Mouse (Mus musculus) MEL-GATA-1-ER (cell line): Measurements from ENCODE around the gene Il2ra.

Source experiments
- DNase-seq: peaks from one replicate; pipeline ENCODE4 v3.0.0-alpha.2; 2012; ENCODE audit warnings: low read depth; ENCODE audit errors: extremely low read depth

Gene Il2ra

DNA sequence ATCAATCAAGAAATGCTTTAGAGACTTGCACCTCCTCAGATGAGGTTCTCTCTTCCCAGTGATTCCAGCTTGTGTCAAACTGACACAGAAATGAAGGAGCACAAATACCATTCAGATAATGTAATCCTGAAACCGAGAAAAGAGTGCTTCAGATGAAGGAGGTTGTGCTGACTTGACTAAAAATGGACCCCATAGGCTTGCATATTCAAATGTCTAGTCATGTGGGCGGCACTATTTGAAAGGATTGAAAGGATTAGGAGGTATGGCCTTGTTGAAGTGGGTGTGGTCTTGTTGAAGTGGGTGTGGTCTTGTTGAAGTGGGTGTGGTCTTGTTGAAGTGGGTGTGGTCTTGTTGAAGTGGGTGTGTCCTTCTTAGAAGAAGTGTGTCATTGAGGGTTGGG lies 57.3 kb downstream of the Il2ra start:
- no peak for DNase-seq

DNA sequence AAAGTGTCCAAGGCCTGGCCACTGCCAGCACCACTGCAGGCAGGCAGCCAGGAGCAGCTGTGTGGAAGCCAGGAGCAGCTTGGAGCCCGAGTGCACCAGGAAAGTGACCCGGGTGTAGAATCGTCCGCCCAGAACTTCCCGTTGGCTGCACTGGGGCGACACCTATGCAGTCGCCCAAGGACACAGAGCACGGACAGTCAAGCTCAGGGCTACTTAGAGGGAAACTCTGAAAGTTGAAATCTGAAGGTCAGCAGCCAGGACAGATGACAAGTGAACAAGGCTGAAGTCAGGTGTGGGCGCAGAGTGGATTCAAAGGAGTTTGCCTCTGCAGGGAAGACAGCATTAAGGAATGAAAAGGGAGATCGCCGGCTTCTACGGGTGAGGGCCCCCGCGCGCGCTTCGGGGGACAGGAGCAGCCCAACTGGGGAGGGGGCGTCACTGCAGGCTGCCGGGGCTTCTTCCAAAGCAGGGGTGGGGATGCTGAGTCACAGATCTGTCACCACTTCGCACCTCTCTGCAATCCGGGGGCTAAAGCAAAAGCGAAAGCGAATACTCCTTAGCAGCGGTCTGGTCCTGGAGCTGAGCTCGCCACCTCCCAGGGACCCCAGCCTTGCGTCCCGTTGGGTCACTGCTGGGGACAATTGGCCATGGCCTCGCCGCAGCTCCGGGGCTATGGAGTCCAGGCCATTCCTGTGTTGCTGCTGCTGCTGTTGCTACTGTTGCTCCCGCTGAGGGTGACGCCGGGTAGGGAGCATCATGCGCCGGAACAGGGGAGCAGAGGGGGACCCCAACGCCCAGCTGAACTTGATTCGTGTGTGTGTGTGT lies 62.8 kb downstream of the Il2ra start, which contains the start of gene Il15ra:
Il15ra (plus strand) TSS at position 90 of the 825 bp plus-strand sequence.
- no peak for DNase-seq

DNA sequence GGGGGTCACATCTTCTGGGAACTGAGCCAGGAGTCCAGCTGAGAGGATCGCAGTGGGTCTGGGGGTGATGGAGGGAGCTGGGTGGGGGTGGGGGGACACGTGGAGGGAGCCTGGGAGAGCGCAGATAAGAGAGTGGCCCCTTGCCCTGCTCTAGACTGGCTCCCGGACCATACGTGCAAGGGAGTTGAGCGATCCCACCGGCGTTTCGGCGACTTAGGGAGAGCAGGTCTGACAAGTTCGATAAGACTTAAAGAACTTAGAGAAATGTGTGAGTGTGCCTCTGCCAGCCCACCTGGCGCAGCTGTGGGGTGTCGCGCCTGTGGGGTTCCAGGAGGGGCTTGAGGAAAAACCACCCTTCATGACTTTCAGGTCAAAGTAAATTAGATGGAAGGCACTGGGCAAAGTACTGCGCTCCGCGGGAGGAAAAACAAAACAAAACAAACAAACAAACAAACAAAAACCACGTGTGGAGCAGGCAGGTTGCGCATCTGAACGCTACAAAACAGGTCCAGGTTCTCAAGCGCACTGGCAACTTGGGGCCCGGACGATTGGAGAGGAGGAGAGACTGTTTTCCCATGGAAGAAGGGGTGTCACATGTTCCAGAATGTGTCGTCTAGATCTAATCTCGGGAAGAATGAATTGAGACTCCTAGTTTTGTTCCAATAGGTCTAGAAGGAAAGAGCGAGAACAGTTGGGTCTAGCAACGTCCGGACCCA lies 63.6 kb downstream of the Il2ra start:
- DNase-seq = no peak

DNA sequence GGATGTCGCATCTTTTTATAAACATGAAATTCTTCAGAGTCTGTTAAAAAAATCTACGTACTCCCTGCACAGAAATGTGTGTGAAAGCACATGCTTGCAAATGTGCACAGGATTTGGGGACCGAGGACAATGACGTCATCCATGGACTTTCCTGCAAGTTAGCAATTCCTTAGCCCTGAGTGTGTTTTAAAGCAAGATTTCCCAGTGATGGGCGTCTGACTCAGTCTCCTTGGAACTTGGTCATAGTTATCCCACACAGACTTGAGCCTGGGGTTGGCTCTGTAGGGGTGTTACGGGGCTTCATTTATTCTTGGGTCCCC lies 64.1 kb downstream of the Il2ra start:
- DNase-seq = no peak

DNA sequence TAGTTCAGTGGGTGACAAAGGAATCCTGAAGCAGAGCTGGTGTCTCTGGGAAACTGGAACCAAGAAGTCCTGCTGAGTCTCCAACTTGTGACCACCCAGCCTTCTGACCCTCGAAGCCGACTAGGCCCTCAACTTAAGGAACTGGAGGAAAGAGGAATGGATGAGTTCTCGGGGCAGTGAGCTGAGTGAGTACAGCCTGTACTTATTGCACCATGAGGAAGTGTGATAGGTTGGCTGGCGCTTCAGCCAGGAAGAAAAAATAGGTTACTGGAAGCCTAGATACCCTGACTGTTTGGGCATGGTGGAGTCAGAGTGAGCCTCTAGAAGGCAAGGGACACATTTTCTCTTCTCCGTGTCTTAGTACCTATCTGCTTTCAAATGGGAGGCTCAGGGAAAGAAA lies 65.9 kb downstream of the Il2ra start:
- no peak for DNase-seq

DNA sequence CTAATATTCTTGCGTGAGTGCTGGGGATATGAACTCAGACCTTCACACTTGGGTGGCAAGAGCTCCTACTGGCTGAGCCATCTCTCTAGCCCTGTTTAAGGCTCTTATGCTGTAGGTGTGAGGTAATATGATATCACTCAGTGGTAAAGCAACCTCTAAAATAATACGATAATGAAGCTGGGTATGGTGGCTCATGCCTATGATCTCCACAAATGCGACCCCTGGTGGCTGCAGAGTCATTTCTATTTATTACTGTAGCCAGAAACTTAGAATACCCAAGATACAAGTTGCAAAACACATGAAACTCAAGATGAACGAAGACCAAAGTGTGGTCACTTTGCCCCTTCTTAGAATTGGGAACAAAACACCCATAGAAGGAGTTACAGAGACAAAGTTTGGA lies 67.5 kb downstream of the Il2ra start:
- DNase-seq = peak; percentile 58

DNA sequence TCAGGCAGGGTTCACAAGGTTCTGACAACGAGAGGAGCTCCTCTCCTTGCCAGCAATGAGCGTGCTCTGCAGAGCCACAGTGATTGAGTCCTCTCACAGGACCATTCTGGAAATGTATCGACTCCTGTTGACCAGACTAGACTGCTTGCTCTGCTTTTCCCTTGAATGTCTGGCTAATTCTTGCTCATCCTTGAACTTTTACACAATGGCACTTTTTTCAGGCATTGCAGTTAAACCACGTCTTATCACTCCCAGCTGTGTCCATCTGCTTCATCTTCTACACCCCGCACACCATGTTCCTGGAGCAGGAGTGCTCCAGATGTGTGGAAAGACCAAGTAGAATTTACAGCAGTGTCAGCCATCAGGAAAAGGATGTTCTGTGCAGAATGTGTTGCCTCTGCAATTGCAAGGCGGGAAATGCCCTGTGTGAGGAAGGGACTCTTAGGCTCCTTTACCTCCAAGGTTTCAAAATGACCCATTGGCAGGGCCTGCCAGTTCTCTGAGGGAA lies 69.9 kb downstream of the Il2ra start:
- DNase-seq = no peak

DNA sequence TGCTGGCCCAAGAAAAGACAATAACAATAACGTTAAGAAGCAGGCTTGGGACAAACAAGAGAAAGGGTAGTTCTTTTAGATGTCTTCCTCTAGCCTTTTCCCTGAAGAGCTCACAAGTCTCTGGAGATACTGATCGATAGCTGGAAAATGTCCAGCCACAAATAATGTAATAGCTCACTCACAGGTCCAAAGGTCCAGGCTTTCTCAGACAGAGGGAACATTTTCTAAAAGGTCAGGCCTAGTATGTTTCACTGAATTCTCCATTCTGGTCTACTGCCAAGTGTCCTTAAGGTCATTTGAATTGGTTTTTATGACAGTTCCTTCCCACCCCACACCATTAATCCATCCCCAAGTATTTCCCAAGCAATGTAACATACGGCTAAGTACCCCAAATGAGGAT lies 70.4 kb downstream of the Il2ra start:
- DNase-seq = no peak

DNA sequence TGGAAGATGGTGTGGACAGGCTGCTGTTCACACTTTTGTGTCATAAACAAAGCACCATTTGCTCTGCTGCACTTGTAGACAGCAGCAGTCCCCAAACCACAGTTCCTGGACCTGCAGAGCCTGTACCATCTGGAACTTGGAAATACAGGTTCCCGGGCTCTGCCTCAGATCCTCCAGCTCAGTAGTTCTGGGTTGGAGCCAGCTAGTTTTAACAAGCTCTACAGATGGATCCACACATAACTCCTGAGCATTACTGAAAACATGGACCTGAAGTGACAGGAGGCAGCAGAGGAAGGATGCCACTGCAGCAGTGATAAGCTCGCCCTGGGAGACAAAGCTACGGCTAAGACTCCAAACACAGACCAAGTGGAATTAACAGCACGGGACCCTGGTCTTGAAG lies 71.9 kb downstream of the Il2ra start:
- DNase-seq = no peak

DNA sequence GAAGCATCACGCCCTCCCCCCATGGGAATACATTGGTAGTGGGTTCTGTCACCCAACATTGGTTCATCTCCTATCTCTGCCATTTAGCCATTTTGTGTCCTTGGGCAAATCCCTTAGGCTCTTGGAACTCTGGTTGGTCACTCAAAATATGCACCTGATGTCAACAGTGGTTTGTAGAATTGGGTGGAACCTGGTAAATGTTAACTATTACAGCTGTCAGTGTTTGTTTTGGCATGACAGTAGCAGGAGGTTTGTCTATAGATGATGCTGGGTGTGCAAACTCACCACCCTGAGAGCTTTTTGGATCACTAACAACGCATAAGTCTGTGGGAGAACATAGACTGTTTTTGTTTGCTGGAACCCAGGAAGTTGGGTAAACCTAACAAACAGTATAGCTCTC lies 76.0 kb downstream of the Il2ra start:
- DNase-seq = no peak

DNA sequence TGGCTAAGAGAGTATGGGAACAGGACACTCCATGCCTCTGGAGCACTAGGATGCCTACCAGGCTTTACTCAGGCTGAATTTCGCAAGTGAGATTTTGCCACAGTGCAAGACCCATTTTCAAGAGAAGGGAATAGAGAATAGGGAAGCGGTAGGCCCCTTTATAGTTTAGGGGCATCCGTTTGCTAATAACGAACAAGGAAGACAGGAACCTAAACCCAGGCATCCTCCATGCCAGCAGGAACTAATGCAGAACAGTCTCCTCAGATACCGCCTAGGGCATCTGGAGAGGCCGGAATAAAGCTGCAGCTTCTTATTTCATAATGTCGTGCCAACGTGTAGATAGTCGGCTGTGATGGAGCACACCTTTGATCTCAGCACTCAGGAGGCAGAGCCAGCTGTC lies 80.0 kb downstream of the Il2ra start:
- DNase-seq = no peak

DNA sequence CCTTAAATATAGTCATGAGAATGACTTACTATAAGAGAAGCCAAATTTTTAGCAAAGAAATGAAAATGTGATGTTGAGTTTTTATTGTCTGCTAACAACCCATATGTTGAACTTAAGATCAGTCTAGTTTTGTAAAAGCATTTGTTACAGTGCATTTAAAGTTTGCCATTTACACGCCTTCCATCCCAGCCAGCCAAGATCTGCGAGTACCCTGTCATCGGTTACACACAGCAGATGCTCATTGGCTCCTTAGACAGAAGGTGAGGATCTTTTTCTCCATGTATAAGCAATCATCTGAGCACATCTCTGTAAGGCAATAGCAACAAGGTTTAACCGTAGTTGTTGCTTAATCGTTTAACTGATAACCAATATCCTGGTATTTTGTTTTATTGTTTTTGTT lies 85.0 kb downstream of the Il2ra start:
- DNase-seq = no peak

DNA sequence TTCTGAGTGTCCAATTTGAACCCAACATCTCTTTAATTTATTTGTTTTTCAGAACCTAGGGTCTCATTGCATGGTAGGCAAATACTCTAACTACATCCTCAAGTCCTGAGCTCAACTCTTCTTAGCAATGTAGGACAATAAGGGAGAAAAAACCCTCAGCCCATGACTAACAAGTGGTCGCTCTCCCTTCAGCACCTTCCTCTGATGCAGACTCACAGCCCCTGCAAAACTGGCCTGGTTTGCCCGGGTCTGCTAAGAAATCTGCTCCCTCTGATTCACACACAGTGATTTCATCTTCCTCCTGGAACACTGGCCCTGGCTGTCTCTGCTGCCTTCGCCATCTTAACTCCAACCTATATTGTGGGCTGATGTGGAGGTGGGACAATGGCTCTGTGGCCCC lies 86.5 kb downstream of the Il2ra start:
- DNase-seq = no peak

DNA sequence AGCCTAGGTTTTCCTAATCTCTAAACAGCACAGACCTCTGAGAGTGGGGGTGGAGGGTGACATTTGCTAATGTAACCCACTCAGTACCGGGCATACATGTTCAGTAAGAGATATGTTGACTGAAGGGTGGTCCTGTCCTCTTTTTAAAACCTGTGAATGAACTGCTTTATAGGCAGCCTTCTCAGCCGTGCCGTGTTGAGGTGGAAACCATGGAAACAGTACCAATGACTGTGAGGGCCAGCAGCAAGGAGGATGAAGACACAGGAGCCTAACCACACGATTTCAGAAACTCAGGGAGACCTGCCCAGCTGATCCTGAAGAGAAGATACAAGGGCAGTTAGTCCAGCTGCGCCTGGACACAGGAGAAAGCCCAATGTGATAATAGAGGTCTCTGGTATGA lies 90.4 kb downstream of the Il2ra start:
- DNase-seq = no peak

DNA sequence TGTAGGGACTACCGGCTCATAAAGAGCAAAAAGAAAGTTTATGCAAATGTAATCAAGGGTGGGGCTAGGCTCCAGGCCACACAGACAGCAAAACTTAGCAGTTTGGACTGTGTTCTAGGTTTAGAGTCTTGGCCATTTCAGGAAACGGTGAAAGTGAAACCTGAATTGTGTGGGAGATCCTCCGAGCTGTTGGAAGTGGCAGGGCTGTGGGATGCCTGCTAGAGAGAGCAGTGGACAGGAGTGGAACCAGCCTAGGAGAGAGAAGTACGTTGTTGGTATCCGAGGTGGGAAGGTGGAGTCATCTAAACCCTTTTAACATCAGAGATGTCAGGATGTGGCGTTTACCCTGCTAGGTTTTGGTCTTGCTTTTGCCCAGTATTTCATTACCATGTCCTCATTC lies 93.2 kb downstream of the Il2ra start:
- DNase-seq = no peak

DNA sequence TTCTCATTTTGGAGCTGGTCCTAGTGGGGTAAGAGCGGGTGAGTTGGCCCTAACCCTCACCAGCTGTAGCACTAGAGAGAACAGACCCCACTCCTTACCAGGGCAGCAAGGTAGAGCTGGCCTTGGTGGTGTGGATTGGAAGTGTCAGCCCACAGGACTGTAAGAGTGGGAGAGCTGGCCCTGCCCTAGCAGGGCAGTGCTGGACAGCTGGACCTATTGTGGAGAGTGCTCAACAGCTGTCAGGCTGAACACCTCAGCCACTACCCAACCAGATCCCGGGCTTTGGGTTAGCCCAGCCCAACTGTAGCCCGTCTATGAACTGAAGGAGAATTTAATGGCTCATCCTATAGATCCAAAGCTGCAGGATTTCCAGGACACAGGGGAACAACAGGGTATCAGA lies 96.2 kb downstream of the Il2ra start:
- no peak for DNase-seq

DNA sequence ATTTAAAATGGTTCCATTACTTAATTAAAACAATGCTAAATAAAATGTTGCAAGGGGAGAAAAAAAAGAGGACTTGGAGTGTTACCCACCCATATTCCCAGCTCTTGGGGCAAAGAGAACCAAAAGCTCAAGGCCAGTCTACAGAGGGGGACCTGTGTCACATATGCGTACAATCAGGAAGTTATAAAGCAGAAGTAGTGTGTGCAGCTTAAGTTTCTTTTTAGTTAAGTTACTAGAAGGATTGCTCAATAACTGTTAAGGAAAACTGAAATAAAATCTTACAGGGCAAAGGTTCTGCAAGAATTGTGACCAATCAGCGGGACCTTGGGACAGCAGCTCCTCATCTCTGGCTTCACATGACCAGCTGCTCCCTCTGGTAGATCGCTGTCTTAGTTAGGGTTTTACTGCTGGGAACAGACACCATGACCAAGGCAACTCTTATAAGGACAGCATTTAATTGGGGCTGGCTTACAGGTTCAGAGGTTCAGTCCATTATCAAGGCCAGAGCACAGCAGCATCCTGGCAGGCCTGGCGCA lies 97.0 kb downstream of the Il2ra start:
- DNase-seq = peak; percentile 25
